8 mouse cellular contexts compared by ENCODE assay signal in genomic region chr2:144330352-144330959, GRCm38 (mm10). TPM values are rescaled to one million over a fixed set of nuclear protein-coding genes. Genes with fewer than 3 reads are reported as not detected.
DNase-seq lines count a peak whose midpoint lies in the region; ATAC-seq and TF ChIP-seq lines count a peak whose summit lies in the region.

No protein-coding gene starts in this region.

- H3K4me3 ChIP-seq in heart, embryonic 15.5 days: peak overlapping the region; percentile 66
- H3K4me3 ChIP-seq in forebrain, postnatal 0 days (ENCODE audit: low read depth, low read length): peak overlapping the region; percentile 43
- H3K4me3 ChIP-seq in limb, embryonic 15.5 days: peak overlapping the region; percentile 56
- H3K4me3 ChIP-seq in neural tube, embryonic 11.5 days (ENCODE audit: low read depth, low read length): peak overlapping the region; percentile 41

- peaks cover 94% of the 10 kb centered on the region for H3K27me3 ChIP-seq in heart, embryonic 15.5 days
- peaks cover 72% of the 10 kb centered on the region for H3K27me3 ChIP-seq in forebrain, postnatal 0 days (ENCODE audit: insufficient read depth, low read length)
- H3K27me3 ChIP-seq in limb, embryonic 15.5 days: peaks cover 70% of the 10 kb centered on the region
- H3K27me3 ChIP-seq in neural tube, embryonic 11.5 days (ENCODE audit: control insufficient read depth, insufficient read depth, low read length): peaks cover 65% of the 10 kb centered on the region

- DNase-seq in heart, adult 8-10 months (ENCODE audit: low spot score): no peak
- DNase-seq in ZHBTc4 (ENCODE audit: low read depth, low spot score): peak; percentile 44
- DNase-seq in forebrain, postnatal 0 days: no peak
- peak; percentile 30 for DNase-seq in neural tube, embryonic 11.5 days (ENCODE audit: low spot score)
- DNase-seq in left cerebral cortex, postnatal 10 days (ENCODE audit: extremely low spot score in 1 of 2, low spot score in 2 of 2): no peak
- DNase-seq in spleen, postnatal 14 days (ENCODE audit: low spot score in 2 of 2): no peak

- no peaks in the 10 kb centered on the region for H3K9me3 ChIP-seq in heart, embryonic 15.5 days (replicated peaks)
- no peaks in the 10 kb centered on the region for H3K9me3 ChIP-seq in forebrain, postnatal 0 days (ENCODE audit: low read length)
- H3K9me3 ChIP-seq in limb, embryonic 15.5 days: no peaks in the 10 kb centered on the region
- H3K9me3 ChIP-seq in neural tube, embryonic 11.5 days (ENCODE audit: control insufficient read depth, low read length): no peaks in the 10 kb centered on the region

- ATAC-seq in heart, embryonic 15.5 days (replicated peaks; ENCODE audit: insufficient number of reproducible peaks, insufficient read depth, low FRiP score, low read depth): no peak
- peak; percentile 14; the same call in 1 of the 2 replicates for ATAC-seq in forebrain, postnatal 0 days
- ATAC-seq in limb, embryonic 15.5 days (ENCODE audit: insufficient number of reproducible peaks, low FRiP score, low TSS enrichment, low read depth): no peak
- ATAC-seq in neural tube, embryonic 11.5 days (ENCODE audit: insufficient read depth, low FRiP score, low TSS enrichment): peak; percentile 40; the same call in 1 of the 2 replicates

- H3K4me1 ChIP-seq in heart, embryonic 15.5 days (replicated peaks): peaks cover 35% of the 10 kb centered on the region
- H3K4me1 ChIP-seq in forebrain, postnatal 0 days (ENCODE audit: insufficient read depth): peaks cover 13% of the 10 kb centered on the region
- peaks cover 39% of the 10 kb centered on the region for H3K4me1 ChIP-seq in limb, embryonic 15.5 days
- peaks cover 21% of the 10 kb centered on the region for H3K4me1 ChIP-seq in neural tube, embryonic 11.5 days (ENCODE audit: control insufficient read depth, insufficient read depth, low read length)

- intact Hi-C loops in left cerebral cortex, postnatal 10 days (cut with DNase I): loop anchor here (5.0 kb wide), 1 partner anchor 37 kb away; the partner anchor contains the start of genes Kat14 and Pet117

- H3K4me2 ChIP-seq in heart, embryonic 15.5 days: peak overlapping the region; percentile 97
- peak overlapping the region; percentile 92 for H3K4me2 ChIP-seq in forebrain, postnatal 0 days (ENCODE audit: low read depth)
- H3K4me2 ChIP-seq in limb, embryonic 15.5 days: peak overlapping the region; percentile 99
- peak overlapping the region; percentile 73 for H3K4me2 ChIP-seq in neural tube, embryonic 11.5 days (ENCODE audit: low read depth)

- under 1% methylated on average over 41 of the region's 41 CpGs for whole genome bisulfite sequencing in heart, embryonic 15.5 days
- 1% methylated on average over 39 of the region's 41 CpGs for WGBS in forebrain, postnatal 0 days
- WGBS in limb, embryonic 15.5 days: 1% methylated on average over 41 of the region's 41 CpGs
- WGBS in neural tube, embryonic 11.5 days: 1% methylated on average over 41 of the region's 41 CpGs

- H3K27ac ChIP-seq in heart, embryonic 15.5 days: no peak overlapping the region
- no peak overlapping the region for H3K27ac ChIP-seq in forebrain, postnatal 0 days (ENCODE audit: low read depth, low read length)
- H3K27ac ChIP-seq in limb, embryonic 15.5 days: no peak overlapping the region
- no peak overlapping the region for H3K27ac ChIP-seq in neural tube, embryonic 11.5 days (ENCODE audit: low read depth, low read length)

- TF ChIP-seq CTCF in forebrain, postnatal 0 days (IDR thresholded peaks at IDR 0.05; ENCODE audit: low read depth): no peak

- H3K36me3 ChIP-seq in heart, embryonic 15.5 days: no peaks in the 10 kb centered on the region
- H3K36me3 ChIP-seq in forebrain, postnatal 0 days (ENCODE audit: insufficient read depth): no peaks in the 10 kb centered on the region
- no peaks in the 10 kb centered on the region for H3K36me3 ChIP-seq in limb, embryonic 15.5 days
- H3K36me3 ChIP-seq in neural tube, embryonic 11.5 days (ENCODE audit: control insufficient read depth, insufficient read depth, low read length): no peaks in the 10 kb centered on the region

- peak overlapping the region; percentile 49 for H3K9ac ChIP-seq in heart, embryonic 15.5 days
- H3K9ac ChIP-seq in forebrain, postnatal 0 days: peak overlapping the region; percentile 28; the same call in 1 of the 2 replicates
- peak overlapping the region; percentile 39 for H3K9ac ChIP-seq in limb, embryonic 15.5 days
- H3K9ac ChIP-seq in neural tube, embryonic 11.5 days (ENCODE audit: low read length): no peak overlapping the region

RNA-seq across cellular contexts. Expression of gene Ovol2, which starts 1.5 kb away (rescaled TPM):
- polyA plus RNA-seq in heart, embryonic 15.5 days (2015; fragmentation: Nextera tagmentation; extraction: Ambion mirVana): 0.08 and 0.18 TPM in 2 replicates
- not detected for total RNA-seq in heart, adult 8-10 months (2022)
- total RNA-seq in forebrain, postnatal 0 days (2014; rRNA removed): 0.23 TPM in 1 of 2 replicates, not detected in the other
- polyA plus RNA-seq in forebrain, postnatal 0 days (2015; fragmentation: Nextera tagmentation; extraction: Ambion mirVana): 0.18 and 0.23 TPM in 2 replicates
- polyA plus RNA-seq in limb, embryonic 15.5 days (2015; fragmentation: Nextera tagmentation; extraction: Ambion mirVana): 1.6 and 2.3 TPM in 2 replicates
- polyA plus RNA-seq in neural tube, embryonic 11.5 days (2014; fragmentation: Nextera tagmentation; extraction: Ambion mirVana): not detected in 2 replicates
- 1 to 10 TPM; 3.2 to 6.3 TPM for total RNA-seq in left cerebral cortex, postnatal 10 days (2021)

RNA-seq across cellular contexts. Expression of gene Kat14, which starts 38.3 kb away (rescaled TPM):
- polyA plus RNA-seq in heart, embryonic 15.5 days (2015; fragmentation: Nextera tagmentation; extraction: Ambion mirVana): 24.0 and 27.6 TPM in 2 replicates
- 10 to 100 TPM; 22.9 to 30.2 (median 27.5) TPM for total RNA-seq in heart, adult 8-10 months (2022)
- total RNA-seq in forebrain, postnatal 0 days (2014; rRNA removed): 17.0 and 28.6 TPM in 2 replicates
- polyA plus RNA-seq in forebrain, postnatal 0 days (2015; fragmentation: Nextera tagmentation; extraction: Ambion mirVana): 15.4 and 20.4 TPM in 2 replicates
- polyA plus RNA-seq in limb, embryonic 15.5 days (2015; fragmentation: Nextera tagmentation; extraction: Ambion mirVana): 40.1 and 41.8 TPM in 2 replicates
- polyA plus RNA-seq in neural tube, embryonic 11.5 days (2014; fragmentation: Nextera tagmentation; extraction: Ambion mirVana): 37.7 and 41.1 TPM in 2 replicates
- total RNA-seq in left cerebral cortex, postnatal 10 days (2021): 10 to 100 TPM; 24.4 to 27.2 TPM

RNA-seq across cellular contexts. Expression of gene Pet117, which starts 38.3 kb away (rescaled TPM):
- 1.7 and 3.2 TPM in 2 replicates for polyA plus RNA-seq in heart, embryonic 15.5 days (2015; fragmentation: Nextera tagmentation; extraction: Ambion mirVana)
- total RNA-seq in heart, adult 8-10 months (2022): 10 to 100 TPM in 2 of 4 experiments, 1 to 10 TPM in 2; 8.9 to 13.3 (median 10.7) TPM
- not detected in 2 replicates for total RNA-seq in forebrain, postnatal 0 days (2014; rRNA removed)
- polyA plus RNA-seq in forebrain, postnatal 0 days (2015; fragmentation: Nextera tagmentation; extraction: Ambion mirVana): 0.84 and 2.3 TPM in 2 replicates
- polyA plus RNA-seq in limb, embryonic 15.5 days (2015; fragmentation: Nextera tagmentation; extraction: Ambion mirVana): 2.3 and 3.4 TPM in 2 replicates
- not detected in 2 replicates for polyA plus RNA-seq in neural tube, embryonic 11.5 days (2014; fragmentation: Nextera tagmentation; extraction: Ambion mirVana)
- total RNA-seq in left cerebral cortex, postnatal 10 days (2021): 1 to 10 TPM; 5.3 to 5.5 TPM

RNA-seq across cellular contexts. Expression of gene Snx5, which starts 59.8 kb away (rescaled TPM):
- 78.9 and 87.9 TPM in 2 replicates for polyA plus RNA-seq in heart, embryonic 15.5 days (2015; fragmentation: Nextera tagmentation; extraction: Ambion mirVana)
- total RNA-seq in heart, adult 8-10 months (2022): 10 to 100 TPM; 56.1 to 62.3 (median 59.5) TPM
- total RNA-seq in forebrain, postnatal 0 days (2014; rRNA removed): 69.7 and 71.6 TPM in 2 replicates
- polyA plus RNA-seq in forebrain, postnatal 0 days (2015; fragmentation: Nextera tagmentation; extraction: Ambion mirVana): 41.2 and 45.9 TPM in 2 replicates
- polyA plus RNA-seq in limb, embryonic 15.5 days (2015; fragmentation: Nextera tagmentation; extraction: Ambion mirVana): 107 and 120 TPM in 2 replicates
- 94.0 and 106 TPM in 2 replicates for polyA plus RNA-seq in neural tube, embryonic 11.5 days (2014; fragmentation: Nextera tagmentation; extraction: Ambion mirVana)
- total RNA-seq in left cerebral cortex, postnatal 10 days (2021): 10 to 100 TPM; 63.2 to 63.9 TPM

RNA-seq across cellular contexts. Expression of gene Mgme1, which starts 60.0 kb away (rescaled TPM):
- 22.0 TPM in 2 replicates for polyA plus RNA-seq in heart, embryonic 15.5 days (2015; fragmentation: Nextera tagmentation; extraction: Ambion mirVana)
- total RNA-seq in heart, adult 8-10 months (2022): 10 to 100 TPM; 14.5 to 18.5 (median 17.3) TPM
- 5.2 and 5.4 TPM in 2 replicates for total RNA-seq in forebrain, postnatal 0 days (2014; rRNA removed)
- 4.6 and 5.8 TPM in 2 replicates for polyA plus RNA-seq in forebrain, postnatal 0 days (2015; fragmentation: Nextera tagmentation; extraction: Ambion mirVana)
- 18.7 and 19.4 TPM in 2 replicates for polyA plus RNA-seq in limb, embryonic 15.5 days (2015; fragmentation: Nextera tagmentation; extraction: Ambion mirVana)
- 16.8 and 17.0 TPM in 2 replicates for polyA plus RNA-seq in neural tube, embryonic 11.5 days (2014; fragmentation: Nextera tagmentation; extraction: Ambion mirVana)
- 1 to 10 TPM; 2.9 to 3.8 TPM for total RNA-seq in left cerebral cortex, postnatal 10 days (2021)

Comparison
In these comparisons a context has a peak if more than half of its experiments do, and no peak if none do; other contexts are left out.
1. ATAC-seq: peak in forebrain, postnatal 0 days (single experiment) and neural tube, embryonic 11.5 days (single experiment); none in heart, embryonic 15.5 days (single experiment) and limb, embryonic 15.5 days (single experiment).
2. DNase-seq: peak in ZHBTc4 (single experiment) and neural tube, embryonic 11.5 days (single experiment); none in heart, adult 8-10 months (single experiment), forebrain, postnatal 0 days (single experiment), left cerebral cortex, postnatal 10 days (0 of 2) and spleen, postnatal 14 days (0 of 2).
3. Peak in every context shown above with its lines, with median percentiles within 50 percentile points of each other: H3K4me2 ChIP-seq and H3K4me3 ChIP-seq.